Mouse (Mus musculus) liver, embryonic 15.5 days (tissue): ENCODE data around the gene Tyk2. TPM values are rescaled to one million over a fixed set of nuclear protein-coding genes. Genes with fewer than 3 reads are reported as not detected.

ENCODE experiments used
- ATAC-seq: fragments of 200-750 bp; cut with Nextera tagmentation; 2 replicates; pipeline ENCODE4 v1.8.0; 2017; ENCODE audit warnings: moderate number of reproducible peaks, mild to moderate bottlenecking, moderate library complexity; ENCODE audit not compliant: insufficient read depth
- H3K27ac ChIP-seq: fragments of 300-500 bp; sonication (generic); replicated peaks from 2 replicates; pipeline ENCODE4 v1.5.1; 2015; ENCODE audit warnings: mild to moderate bottlenecking, inconsistent platforms
- H3K27me3 ChIP-seq: fragments of 300-500 bp; sonication (generic); 2 replicates; pipeline ENCODE4 v1.6.1; 2015; ENCODE audit warnings: mild to moderate bottlenecking, inconsistent platforms
- H3K36me3 ChIP-seq: fragments of 300-500 bp; sonication (generic); replicated peaks from 2 replicates; pipeline ENCODE4 v1.6.1; 2015; ENCODE audit warnings: moderate library complexity, mild to moderate bottlenecking, inconsistent platforms
- H3K4me1 ChIP-seq: fragments of 300-500 bp; sonication (generic); replicated peaks from 2 replicates; pipeline ENCODE4 v1.6.1; 2015; ENCODE audit warnings: inconsistent platforms
- H3K4me2 ChIP-seq: fragments of 300-500 bp; sonication (generic); 2 replicates; pipeline ENCODE4 v1.6.1; 2015; ENCODE audit warnings: moderate library complexity, mild to moderate bottlenecking, inconsistent platforms
- H3K4me3 ChIP-seq: fragments of 300-500 bp; sonication (generic); replicated peaks from 2 replicates; pipeline ENCODE4 v1.5.1; 2015; ENCODE audit warnings: mild to moderate bottlenecking, inconsistent platforms
- H3K9ac ChIP-seq: fragments of 300-500 bp; sonication (generic); 2 replicates; pipeline ENCODE4 v1.6.1; 2015; ENCODE audit warnings: moderate library complexity, mild to moderate bottlenecking, inconsistent platforms
- H3K9me3 ChIP-seq: fragments of 300-500 bp; sonication (generic); replicated peaks from 2 replicates; pipeline ENCODE4 v1.6.1; 2016; ENCODE audit warnings: inconsistent platforms
- WGBS: fragments of 180-500 bp; shearing (Covaris S2); methylation state at CpG from one replicate; pipeline ENCODE4 v1.1.7; 2015; ENCODE audit warnings: mixed read lengths; ENCODE audit not compliant: insufficient replicate concordance; 5-methylcytosine and 5-hydroxymethylcytosine counted together
- polyA plus RNA-seq: library from polyadenylated mRNA; unstranded; fragments of >200 nt; fragmentation: Nextera tagmentation; extraction: Ambion mirVana; gene quantifications from 2 replicates; pipeline ENCODE4 v1.2.1, GENCODE M21; 2015

Gene Tyk2
- polyA plus RNA-seq, result 7.4 and 8.8 TPM in 2 replicates

DNA sequence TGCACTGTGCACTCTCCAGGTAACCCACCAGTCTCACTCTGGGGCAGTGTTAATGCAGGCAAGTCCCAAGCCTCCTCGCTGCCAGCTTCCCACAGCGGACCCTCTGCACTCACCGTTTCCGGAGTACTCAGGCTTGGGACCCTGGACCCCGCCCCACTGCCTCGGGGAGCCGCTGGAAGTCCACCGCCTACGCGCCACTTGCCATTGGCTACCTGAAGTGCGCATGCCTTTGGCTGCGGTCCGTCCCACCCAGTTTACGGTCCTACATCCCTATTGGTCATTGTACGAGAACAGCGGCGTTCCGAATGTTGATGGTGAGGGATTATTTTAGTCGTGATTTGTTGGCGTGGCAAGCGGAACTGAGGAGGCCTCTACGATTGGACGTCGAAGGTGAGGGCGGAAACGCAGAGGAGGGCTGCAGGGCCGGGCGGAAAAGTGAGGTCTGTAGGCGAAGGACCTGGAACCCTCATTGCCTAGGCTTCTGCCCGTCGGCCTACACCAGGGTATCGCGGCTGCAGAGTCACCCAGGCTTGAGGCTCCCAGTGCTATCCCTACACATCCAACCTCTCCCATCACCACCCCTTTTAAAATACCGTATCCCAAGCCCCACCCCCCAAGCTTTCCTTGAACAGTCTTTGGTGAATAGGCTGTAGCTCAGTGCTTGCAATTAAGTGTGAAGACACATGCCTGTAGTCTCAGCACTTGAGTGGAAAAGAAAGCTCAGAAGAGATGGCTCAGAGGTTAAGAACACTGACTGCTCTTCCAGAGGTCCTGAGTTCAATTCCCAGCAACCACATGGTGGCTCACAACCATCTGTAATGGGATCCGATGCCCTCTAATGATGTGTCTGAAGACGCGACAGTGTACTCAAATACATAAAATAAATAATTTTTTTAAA lies at the start of gene Tyk2:
TSS of gene Tyk2 (minus strand) at position 185 of the 898 bp plus-strand sequence.
- H3K4me1 ChIP-seq, result peaks cover 54% of the 10 kb centered on the region
- H3K4me2 ChIP-seq, result peak within 1 kb of the TSS; percentile 84
- peaks cover 17% of the 10 kb centered on the region for H3K36me3 ChIP-seq
- no peaks in the 10 kb centered on the region for H3K27me3 ChIP-seq
- peak within 1 kb of the TSS; percentile 69 for H3K4me3 ChIP-seq
- H3K27ac ChIP-seq, result peak within 1 kb of the TSS; percentile 48
- ATAC-seq, result peak; percentile 91
- peak within 1 kb of the TSS; percentile 59 for H3K9ac ChIP-seq
- WGBS, result 6% methylated on average over 37 of the region's 37 CpGs
- H3K9me3 ChIP-seq, result no peaks in the 10 kb centered on the region

GRCm38 (mm10) chr9:21180841-21181240 lies 49.8 kb upstream of the Tyk2 start:
- H3K9ac ChIP-seq, result no peak overlapping the region
- H3K4me3 ChIP-seq, result no peak overlapping the region
- no peak for ATAC-seq
- H3K27ac ChIP-seq, result no peak overlapping the region
- WGBS, result 44% methylated on average over 1 of the region's 1 CpGs
- no peaks in the 10 kb centered on the region for H3K36me3 ChIP-seq
- H3K4me2 ChIP-seq, result no peak overlapping the region
- peaks cover 49% of the 10 kb centered on the region for H3K4me1 ChIP-seq
- 0 out of 2 replicates have a peak, but pooled peaks cover 4% of the 10 kb centered on the region for H3K27me3 ChIP-seq
- H3K9me3 ChIP-seq, result no peaks in the 10 kb centered on the region

DNA sequence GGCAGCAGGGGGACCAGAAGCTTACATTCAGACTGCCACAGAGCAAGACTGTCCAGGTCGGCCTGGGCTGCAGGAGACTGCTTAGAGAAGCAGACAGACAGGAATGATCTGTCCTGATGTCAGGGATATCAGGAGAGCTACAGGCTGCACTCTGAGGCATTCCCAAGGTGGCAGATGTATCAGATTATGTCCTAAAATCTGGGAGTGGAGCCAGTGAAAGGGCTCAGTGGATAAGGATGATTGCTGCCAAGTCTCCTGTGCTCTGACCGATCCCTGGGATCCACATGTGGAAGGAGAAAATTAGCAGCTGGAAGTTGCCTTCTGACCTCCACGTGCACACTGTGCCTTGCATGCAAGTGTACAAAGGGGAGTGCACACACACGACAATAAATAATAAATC lies 49.4 kb upstream of the Tyk2 start:
- 0 out of 2 replicates have a peak, but pooled peaks cover 4% of the 10 kb centered on the region for H3K27me3 ChIP-seq
- 64% methylated on average over 4 of the region's 4 CpGs for WGBS
- no peak overlapping the region for H3K9ac ChIP-seq
- no peak overlapping the region for H3K4me2 ChIP-seq
- H3K27ac ChIP-seq, result no peak overlapping the region
- no peaks in the 10 kb centered on the region for H3K9me3 ChIP-seq
- no peaks in the 10 kb centered on the region for H3K36me3 ChIP-seq
- H3K4me3 ChIP-seq, result no peak overlapping the region
- no peak for ATAC-seq
- H3K4me1 ChIP-seq, result peaks cover 44% of the 10 kb centered on the region

- no peak for ATAC-seq
- Histone ChIP-seq H3K4me3 (no peak overlapping the region), H3K36me3 (no peaks in the 10 kb centered on the region), H3K4me2 (no peak overlapping the region), H3K27ac (no peak overlapping the region), H3K4me1 (peaks cover 24% of the 10 kb centered on the region), H3K27me3 (peaks cover 1% of the 10 kb centered on the region; the same call in 1 of the 2 replicates), H3K9ac (no peak overlapping the region), H3K9me3 (no peaks in the 10 kb centered on the region)
- 42% methylated on average over 6 of the region's 6 CpGs for WGBS
Observed at GRCm38 (mm10) chr9:21172364-21172763, 41.3 kb upstream of the Tyk2 start.

- peak overlapping the region; percentile 77 for H3K27ac ChIP-seq
- no peaks in the 10 kb centered on the region for H3K36me3 ChIP-seq
- 29% methylated on average over 1 of the region's 1 CpGs for WGBS
- peaks cover 52% of the 10 kb centered on the region for H3K4me1 ChIP-seq
- H3K27me3 ChIP-seq, result peaks cover 33% of the 10 kb centered on the region
- ATAC-seq, result no peak
- H3K9ac ChIP-seq, result no peak overlapping the region
- H3K4me3 ChIP-seq, result no peak overlapping the region
- H3K4me2 ChIP-seq, result peak overlapping the region; percentile 73
- H3K9me3 ChIP-seq, result no peaks in the 10 kb centered on the region
Observed at GRCm38 (mm10) chr9:21169157-21169556, 38.1 kb upstream of the Tyk2 start.

DNA sequence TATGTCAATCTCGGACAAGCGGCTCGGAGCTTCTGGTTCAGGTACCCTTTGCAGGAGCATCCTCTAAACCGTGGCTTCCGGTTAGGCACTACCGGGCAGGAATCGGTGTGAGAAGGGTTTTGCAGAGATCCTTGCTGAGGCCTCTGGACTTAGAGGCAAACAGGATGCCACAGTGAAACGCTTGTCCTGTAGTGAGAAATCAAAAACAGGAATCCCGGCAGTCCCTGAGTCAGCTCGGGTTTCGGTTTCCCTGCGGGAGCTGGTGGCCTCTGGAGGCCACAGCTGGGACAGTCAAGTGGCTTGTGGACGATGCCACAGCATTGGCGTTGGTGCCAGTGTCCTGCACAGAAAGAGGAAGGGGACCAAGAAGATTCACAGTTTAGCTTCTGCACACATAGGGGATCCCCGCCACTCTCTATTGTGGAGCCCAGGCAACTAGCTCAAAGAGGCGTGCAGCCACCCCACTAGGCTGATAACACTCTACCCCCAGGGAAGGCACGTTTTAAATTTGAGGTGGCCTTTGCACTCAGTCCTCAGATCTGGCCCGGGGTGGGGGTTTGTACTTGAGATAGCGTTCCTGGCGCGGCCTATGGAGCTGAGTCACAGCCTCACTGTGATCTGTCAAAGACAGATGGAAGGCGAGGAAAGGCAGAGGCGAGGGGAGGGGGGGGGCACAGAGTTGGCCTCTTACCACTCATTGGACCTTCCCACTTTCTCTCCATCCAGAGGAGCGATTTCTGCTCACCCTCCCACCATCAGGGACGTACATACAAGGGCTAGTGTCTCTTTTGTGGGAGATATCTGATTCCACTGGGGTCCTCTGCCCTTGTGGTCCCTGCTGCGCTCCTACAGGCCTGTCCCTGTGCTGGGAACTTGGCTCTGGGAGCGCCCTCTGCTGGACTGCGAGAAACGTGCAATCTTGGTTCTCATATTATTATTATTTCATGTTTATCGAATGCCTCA lies 37.4 kb upstream of the Tyk2 start:
- peak overlapping the region; percentile 39 for H3K9ac ChIP-seq
- H3K27ac ChIP-seq, result peak overlapping the region; percentile 77
- ATAC-seq, result peak; percentile 77
- H3K9me3 ChIP-seq, result no peaks in the 10 kb centered on the region
- H3K27me3 ChIP-seq, result peaks cover 41% of the 10 kb centered on the region
- 2% methylated on average over 30 of the region's 30 CpGs for WGBS
- H3K4me3 ChIP-seq, result peak overlapping the region; percentile 51
- H3K36me3 ChIP-seq, result no peaks in the 10 kb centered on the region
- H3K4me1 ChIP-seq, result peaks cover 58% of the 10 kb centered on the region
- H3K4me2 ChIP-seq, result peak overlapping the region; percentile 73

DNA sequence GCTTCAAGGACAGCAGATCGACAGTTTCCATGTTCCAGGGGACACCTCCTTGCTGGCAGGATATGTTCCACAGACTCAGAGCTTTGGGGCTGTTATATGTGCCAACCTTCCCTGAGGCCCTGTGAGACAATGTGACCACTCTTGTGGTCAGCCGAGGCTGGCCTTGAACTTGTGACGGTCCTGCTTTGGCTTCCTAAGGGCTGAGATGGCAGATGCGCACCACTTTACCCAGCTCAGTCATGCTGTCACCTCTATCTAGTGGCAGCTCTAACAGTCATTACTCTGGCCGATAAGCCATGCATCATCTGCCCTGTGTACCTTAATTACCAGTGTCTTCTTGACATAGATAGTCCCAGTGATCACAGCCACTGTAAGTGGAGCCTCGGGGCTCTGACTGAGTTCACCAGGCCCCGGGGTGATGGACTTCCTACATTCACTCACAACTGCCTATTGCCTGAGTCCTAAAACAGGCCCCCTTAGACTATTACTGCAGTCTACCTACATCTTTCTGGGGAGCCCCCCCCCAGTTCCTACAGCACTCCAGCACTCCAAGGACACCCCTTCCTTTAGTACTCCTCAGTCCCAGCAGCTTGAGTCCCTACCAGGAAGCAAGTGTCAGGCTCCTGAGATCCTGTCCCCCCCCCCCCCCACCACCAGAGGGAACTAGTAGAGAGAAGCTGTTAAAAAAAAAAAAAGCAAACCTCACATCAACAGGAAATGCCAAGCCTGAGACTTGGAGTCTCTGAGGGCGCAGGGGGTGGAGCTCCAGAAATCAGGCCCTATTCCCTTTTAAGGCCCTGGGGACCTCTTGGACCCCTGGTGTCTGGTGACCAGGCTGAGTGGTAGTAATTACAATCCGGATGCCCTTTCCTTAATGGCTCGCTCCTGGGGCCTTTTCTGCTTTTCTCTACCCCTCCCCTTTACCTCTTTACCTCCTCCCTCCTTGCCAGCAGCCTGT lies 36.4 kb upstream of the Tyk2 start:
- ATAC-seq, result peak; percentile 16; the same call in 1 of the 2 replicates
- H3K4me3 ChIP-seq, result peak overlapping the region; percentile 51
- H3K36me3 ChIP-seq, result no peaks in the 10 kb centered on the region
- H3K27ac ChIP-seq, result peak overlapping the region; percentile 77
- H3K9ac ChIP-seq, result peak overlapping the region; percentile 39; the same call in 1 of the 2 replicates
- H3K4me2 ChIP-seq, result peak overlapping the region; percentile 73
- 27% methylated on average over 10 of the region's 10 CpGs for WGBS
- H3K9me3 ChIP-seq, result no peaks in the 10 kb centered on the region
- H3K4me1 ChIP-seq, result peaks cover 58% of the 10 kb centered on the region
- H3K27me3 ChIP-seq, result peaks cover 51% of the 10 kb centered on the region

- H3K9me3 ChIP-seq, result no peaks in the 10 kb centered on the region
- peaks cover 60% of the 10 kb centered on the region for H3K27me3 ChIP-seq
- H3K4me1 ChIP-seq, result peaks cover 65% of the 10 kb centered on the region
- peak overlapping the region; percentile 73 for H3K4me2 ChIP-seq
- 0 out of 2 replicates have a peak overlapping the region, but pooled peaks have one; percentile 50 for H3K4me3 ChIP-seq
- 26% methylated on average over 3 of the region's 3 CpGs for WGBS
- ATAC-seq, result no peak
- no peaks in the 10 kb centered on the region for H3K36me3 ChIP-seq
- H3K27ac ChIP-seq, result no peak overlapping the region
- no peak overlapping the region for H3K9ac ChIP-seq
Observed at GRCm38 (mm10) chr9:21166516-21166915, 35.5 kb upstream of the Tyk2 start.

- Histone ChIP-seq H3K27ac (no peak overlapping the region), H3K9ac (peak overlapping the region; percentile 15; the same call in 1 of the 2 replicates), H3K4me2 (peak overlapping the region; percentile 73), H3K4me1 (peaks cover 70% of the 10 kb centered on the region), H3K4me3 (peak overlapping the region; percentile 50), H3K9me3 (no peaks in the 10 kb centered on the region), H3K27me3 (peaks cover 65% of the 10 kb centered on the region), H3K36me3 (no peaks in the 10 kb centered on the region)
- no peak for ATAC-seq
- WGBS, result under 1% methylated on average over 47 of the region's 47 CpGs
Observed at GRCm38 (mm10) chr9:21165952-21166451, 35.0 kb upstream of the Tyk2 start.
